Mouse (Mus musculus) forebrain, postnatal 0 days (tissue): ENCODE results near the gene Rab13. TPM values are rescaled to one million over a fixed set of nuclear protein-coding genes. Genes with fewer than 3 reads are reported as not detected.

Experiments used
- ATAC-seq: fragments of 200-750 bp; cut with Nextera tagmentation; 2 replicates; pipeline ENCODE4 v1.8.0; 2017; ENCODE audit warnings: mild to moderate bottlenecking, moderate library complexity
- DNase-seq: peaks from one replicate; pipeline ENCODE4 v3.0.0-alpha.2; 2015
- H3K27ac ChIP-seq: fragments of 300-500 bp; sonication (generic); 2 replicates; pipeline ENCODE4 v1.5.1; 2014; ENCODE audit warnings: low read depth, mild to moderate bottlenecking, antibody characterized with exemption, low read length, moderate library complexity, mixed read lengths
- H3K27me3 ChIP-seq: fragments of 300-500 bp; sonication (generic); 2 replicates; pipeline ENCODE4 v1.6.1; 2014; ENCODE audit warnings: mild to moderate bottlenecking, low read length, mixed read lengths; ENCODE audit not compliant: insufficient read depth
- H3K36me3 ChIP-seq: fragments of 300-500 bp; sonication (generic); 2 replicates; pipeline ENCODE4 v1.6.1; 2014; ENCODE audit warnings: mild to moderate bottlenecking, moderate library complexity; ENCODE audit not compliant: insufficient read depth
- H3K4me1 ChIP-seq: fragments of 300-500 bp; sonication (generic); 2 replicates; pipeline ENCODE4 v1.6.1; 2014; ENCODE audit warnings: antibody characterized with exemption; ENCODE audit not compliant: insufficient read depth
- H3K4me2 ChIP-seq: fragments of 300-500 bp; sonication (generic); 2 replicates; pipeline ENCODE4 v1.6.1; 2014; ENCODE audit warnings: low read depth, mild to moderate bottlenecking, moderate library complexity
- H3K4me3 ChIP-seq: fragments of 300-500 bp; sonication (generic); 2 replicates; pipeline ENCODE4 v1.5.1; 2014; ENCODE audit warnings: low read depth, low read length, mixed read lengths
- H3K9ac ChIP-seq: fragments of 300-500 bp; sonication (generic); 2 replicates; pipeline ENCODE4 v1.6.1; 2014; ENCODE audit warnings: mild to moderate bottlenecking
- H3K9me3 ChIP-seq: fragments of 300-500 bp; sonication (generic); 2 replicates; pipeline ENCODE4 v1.6.1; 2016; ENCODE audit warnings: low read length
- CTCF ChIP-seq: sonication (generic); IDR thresholded peaks from 2 replicates; pipeline ENCODE4 v1.5.1; 2016; ENCODE audit warnings: antibody characterized with exemption, control low read depth, low read depth
- WGBS: fragments of 180-500 bp; shearing (Covaris S2); extraction: QIAGEN DNeasy Blood & Tissue Kit; methylation state at CpG from one replicate; pipeline ENCODE4 v1.1.7; 2014; 5-methylcytosine and 5-hydroxymethylcytosine counted together
- microRNA-seq, 2 experiments: library from miRNA; unstranded; fragments of <30 nt; microRNA quantifications; one replicate each; pipeline ENCODE4; 2016
- polyA plus RNA-seq: library from polyadenylated mRNA; unstranded; fragments of >200 nt; fragmentation: Nextera tagmentation; extraction: Ambion mirVana; gene quantifications from 2 replicates; pipeline ENCODE4 v1.2.1, GENCODE M21; 2015
- total RNA-seq: library from RNA; depleted of rRNA; stranded (reverse); fragments of >200 nt; gene quantifications from 2 replicates; pipeline ENCODE4 v1.2.3, GENCODE M21; 2014; rRNA removed

Gene Rab13
- total and polyA plus RNA-seq, 2 experiments from 2014 or later, result 9.8 to 20.1 TPM

DNA sequence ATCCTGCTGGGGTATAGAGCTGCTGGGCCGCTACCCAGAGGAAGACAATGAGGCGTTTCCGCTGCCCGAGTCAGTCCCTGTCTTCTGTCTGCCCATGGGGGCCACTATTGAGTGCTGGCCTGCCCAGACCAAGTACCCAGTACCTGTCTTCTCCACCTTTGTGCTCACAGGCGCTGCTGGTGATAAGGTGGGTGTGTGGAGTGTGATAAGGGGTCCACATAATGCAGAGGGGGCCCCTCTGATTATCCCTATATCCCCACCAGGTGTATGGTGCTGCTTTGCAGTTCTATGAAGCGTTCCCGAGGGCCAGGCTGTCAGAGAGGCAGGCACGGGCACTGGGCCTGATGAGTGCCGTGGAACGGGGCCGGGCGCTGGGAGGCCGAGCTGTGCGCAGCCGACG is 55.5 kb downstream of the Rab13 start:
- H3K9ac ChIP-seq, result no peak overlapping the region
- H3K4me3 ChIP-seq, result no peak overlapping the region
- no peak for TF ChIP-seq CTCF
- no peaks in the 10 kb centered on the region for H3K27me3 ChIP-seq
- no peak for ATAC-seq
- no peak overlapping the region for H3K4me2 ChIP-seq
- 88% methylated on average over 16 of the region's 16 CpGs for WGBS
- peaks cover 41% of the 10 kb centered on the region for H3K36me3 ChIP-seq
- no peak for DNase-seq
- peaks cover 7% of the 10 kb centered on the region for H3K4me1 ChIP-seq
- no peak overlapping the region for H3K27ac ChIP-seq
- H3K9me3 ChIP-seq, result no peaks in the 10 kb centered on the region

DNA sequence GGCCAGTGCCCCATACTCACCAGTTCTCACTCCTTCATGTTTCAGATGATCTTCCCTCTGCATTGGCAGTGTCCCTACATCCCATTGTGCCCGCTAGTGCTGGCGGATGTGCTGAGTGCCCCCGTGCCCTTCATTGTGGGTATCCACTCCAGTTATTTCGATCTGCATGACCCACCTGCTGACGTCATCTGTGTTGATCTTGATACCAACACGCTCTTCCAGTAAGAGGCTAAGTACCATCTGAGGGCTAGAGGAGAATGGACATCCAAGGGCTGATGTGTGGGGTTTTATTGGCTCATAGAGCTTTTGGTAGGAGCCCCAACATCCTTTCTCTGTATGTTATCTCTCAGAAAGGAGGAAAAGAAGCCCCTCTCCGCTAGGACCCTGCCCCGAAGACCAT is 57.3 kb downstream of the Rab13 start:
- ATAC-seq, result no peak
- no peak for DNase-seq
- Histone ChIP-seq H3K36me3 (peaks cover 44% of the 10 kb centered on the region), H3K27ac (no peak overlapping the region), H3K4me1 (peaks cover 7% of the 10 kb centered on the region), H3K4me3 (no peak overlapping the region), H3K9ac (no peak overlapping the region), H3K27me3 (no peaks in the 10 kb centered on the region), H3K9me3 (no peaks in the 10 kb centered on the region), H3K4me2 (no peak overlapping the region)
- TF ChIP-seq CTCF, result no peak
- 95% methylated on average over 8 of the region's 8 CpGs for WGBS

DNA sequence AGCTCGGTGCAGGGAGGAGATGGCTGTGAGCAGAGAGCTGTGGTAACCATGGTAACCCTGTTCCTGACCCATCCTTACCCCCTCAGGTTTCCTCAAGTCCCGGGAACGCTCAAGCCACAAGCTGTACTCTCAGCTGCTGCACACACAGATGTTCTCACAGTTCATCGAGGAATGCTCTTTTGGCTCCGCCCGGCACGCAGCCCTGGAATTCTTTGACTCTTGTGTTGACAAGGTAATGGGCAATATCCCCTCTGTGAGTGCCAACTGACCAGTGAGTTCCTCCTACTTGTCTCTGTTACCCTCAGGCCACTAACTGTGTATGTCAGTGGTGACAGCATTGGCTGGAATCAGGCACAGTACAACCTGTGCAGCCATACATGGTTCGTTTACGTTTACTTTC is 58.7 kb downstream of the Rab13 start:
- H3K9me3 ChIP-seq, result no peaks in the 10 kb centered on the region
- H3K27me3 ChIP-seq, result no peaks in the 10 kb centered on the region
- H3K36me3 ChIP-seq, result peaks cover 57% of the 10 kb centered on the region
- ATAC-seq (no peak; the same call in 1 of the 2 replicates), DNase-seq (no peak)
- no peak overlapping the region for H3K27ac ChIP-seq
- no peak overlapping the region for H3K4me2 ChIP-seq
- H3K9ac ChIP-seq, result no peak overlapping the region
- H3K4me1 ChIP-seq, result no peaks in the 10 kb centered on the region
- no peak overlapping the region for H3K4me3 ChIP-seq
- 78% methylated on average over 9 of the region's 9 CpGs for WGBS
- TF ChIP-seq CTCF, result no peak

DNA sequence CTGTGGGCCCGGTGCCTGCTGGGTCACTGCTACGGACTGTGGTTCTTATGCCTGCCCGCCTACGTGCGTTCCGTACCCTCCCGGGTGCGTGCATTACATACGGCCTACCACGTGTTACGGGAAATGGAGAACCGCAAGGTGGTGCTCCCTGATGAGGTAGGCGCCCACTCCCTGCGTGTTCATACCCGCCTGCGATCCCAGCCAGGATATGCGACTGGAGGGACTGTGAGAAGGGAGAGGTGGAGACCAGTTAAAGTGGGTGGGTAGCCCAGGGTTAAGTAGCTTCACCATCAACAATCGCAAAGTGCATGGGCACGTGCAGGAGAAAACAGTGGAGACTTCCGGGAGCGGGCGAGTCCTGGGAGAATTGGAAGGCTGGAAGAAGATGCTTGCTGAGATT is 60.4 kb downstream of the Rab13 start:
- DNase-seq (no peak), ATAC-seq (no peak)
- H3K4me2 ChIP-seq, result no peak overlapping the region
- H3K27ac ChIP-seq, result no peak overlapping the region
- no peaks in the 10 kb centered on the region for H3K9me3 ChIP-seq
- WGBS, result 96% methylated on average over 22 of the region's 22 CpGs
- no peak for TF ChIP-seq CTCF
- H3K4me1 ChIP-seq, result no peaks in the 10 kb centered on the region
- no peak overlapping the region for H3K4me3 ChIP-seq
- no peaks in the 10 kb centered on the region for H3K27me3 ChIP-seq
- no peak overlapping the region for H3K9ac ChIP-seq
- H3K36me3 ChIP-seq, result peaks cover 57% of the 10 kb centered on the region

DNA sequence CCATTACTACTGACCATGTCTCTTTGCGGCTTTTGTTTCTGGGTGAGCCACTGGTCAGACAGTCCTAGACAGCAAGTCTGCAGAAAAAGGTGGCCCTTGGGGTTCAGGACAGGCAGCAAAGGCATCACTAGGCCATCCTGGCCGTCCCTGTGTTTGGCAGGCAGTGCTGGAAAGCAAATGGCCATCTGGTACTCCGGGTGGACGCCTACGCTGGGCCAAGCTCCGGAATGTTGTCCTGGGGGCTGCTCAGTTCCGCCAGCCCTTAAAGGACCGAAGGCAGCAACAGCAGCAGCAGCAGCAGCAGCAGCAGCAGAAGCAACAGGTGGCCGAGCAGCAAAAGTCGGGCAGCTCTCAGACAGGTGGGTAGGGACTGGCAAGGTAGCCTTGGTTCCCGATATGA is 61.8 kb downstream of the Rab13 start:
- no peak overlapping the region for H3K27ac ChIP-seq
- TF ChIP-seq CTCF, result no peak
- ATAC-seq, result no peak
- no peak overlapping the region for H3K4me2 ChIP-seq
- H3K4me1 ChIP-seq, result no peaks in the 10 kb centered on the region
- WGBS, result 92% methylated on average over 11 of the region's 11 CpGs
- no peaks in the 10 kb centered on the region for H3K9me3 ChIP-seq
- no peak overlapping the region for H3K9ac ChIP-seq
- H3K27me3 ChIP-seq, result no peaks in the 10 kb centered on the region
- DNase-seq, result no peak
- no peak overlapping the region for H3K4me3 ChIP-seq
- H3K36me3 ChIP-seq, result peaks cover 72% of the 10 kb centered on the region

Small RNA genes lying within 50 kb of the gene (microRNA-seq; reads per million reads assigned to microRNA genes)
- 0.12 to 0.39 reads per million in 2 experiments for gene Mir7012

Other genes starting within 250 kb of the Rab13 start
- 43.9 and 59.8 TPM in 2 replicates for gene Hax1, start 214.9 kb upstream of the Rab13 start, total RNA-seq
- 73.4 and 78.2 TPM in 2 replicates for gene Hax1, start 214.9 kb upstream of the Rab13 start, polyA plus RNA-seq
- gene 4933434E20Rik, start 162.1 kb upstream of the Rab13 start, total RNA-seq, result 91.3 and 94.7 TPM in 2 replicates
- 213 and 221 TPM in 2 replicates for gene 4933434E20Rik, start 162.1 kb upstream of the Rab13 start, polyA plus RNA-seq
- 76.9 and 103 TPM in 2 replicates for gene Ubap2l, start 161.1 kb upstream of the Rab13 start, total RNA-seq
- 93.8 and 118 TPM in 2 replicates for gene Ubap2l, start 161.1 kb upstream of the Rab13 start, polyA plus RNA-seq
- gene Tpm3, start 141.0 kb upstream of the Rab13 start, total RNA-seq, result 315 and 316 TPM in 2 replicates
- gene Tpm3, start 141.0 kb upstream of the Rab13 start, polyA plus RNA-seq, result 419 and 440 TPM in 2 replicates
- gene Nup210l, start 109.6 kb upstream of the Rab13 start, total RNA-seq, result 0.31 and 0.38 TPM in 2 replicates
- 0.10 and 0.11 TPM in 2 replicates for gene Nup210l, start 109.6 kb upstream of the Rab13 start, polyA plus RNA-seq
- 2,552 and 3,359 TPM in 2 replicates for gene Rps27, start within 50 bp of the Rab13 start, total RNA-seq
- gene Rps27, start within 50 bp of the Rab13 start, polyA plus RNA-seq, result 824 and 1,232 TPM in 2 replicates
- gene Jtb, start 17.9 kb downstream of the Rab13 start, total RNA-seq, result 70.1 and 75.7 TPM in 2 replicates
- 131 and 139 TPM in 2 replicates for gene Jtb, start 17.9 kb downstream of the Rab13 start, polyA plus RNA-seq
- 1.4 and 2.7 TPM in 2 replicates for gene Creb3l4, start 29.8 kb downstream of the Rab13 start, total RNA-seq
- 0.91 and 1.0 TPM in 2 replicates for gene Creb3l4, start 29.8 kb downstream of the Rab13 start, polyA plus RNA-seq
- gene Slc39a1, start 34.5 kb downstream of the Rab13 start, total RNA-seq, result 68.1 and 72.0 TPM in 2 replicates
- 50.0 and 51.6 TPM in 2 replicates for gene Slc39a1, start 34.5 kb downstream of the Rab13 start, polyA plus RNA-seq
- gene Crtc2, start 40.5 kb downstream of the Rab13 start, total RNA-seq, result 13.9 and 17.2 TPM in 2 replicates
- gene Crtc2, start 40.5 kb downstream of the Rab13 start, polyA plus RNA-seq, result 12.9 and 14.7 TPM in 2 replicates
- 20.1 and 29.8 TPM in 2 replicates for gene Dennd4b, start 51.5 kb downstream of the Rab13 start, total RNA-seq
- 4.4 and 5.1 TPM in 2 replicates for gene Dennd4b, start 51.5 kb downstream of the Rab13 start, polyA plus RNA-seq
- 29.5 and 34.1 TPM in 2 replicates for gene Gatad2b, start 79.5 kb downstream of the Rab13 start, total RNA-seq
- 6.9 and 12.6 TPM in 2 replicates for gene Gatad2b, start 79.5 kb downstream of the Rab13 start, polyA plus RNA-seq
- gene Slc27a3, start 176.2 kb downstream of the Rab13 start, total RNA-seq, result 47.4 and 50.8 TPM in 2 replicates
- gene Slc27a3, start 176.2 kb downstream of the Rab13 start, polyA plus RNA-seq, result 23.7 and 25.0 TPM in 2 replicates
- 49.7 and 51.5 TPM in 2 replicates for gene Ints3, start 219.9 kb downstream of the Rab13 start, total RNA-seq
- 16.0 and 20.6 TPM in 2 replicates for gene Ints3, start 219.9 kb downstream of the Rab13 start, polyA plus RNA-seq